Mouse (Mus musculus): ENCODE measurements around the gene Nfkbia. TPM values are rescaled to one million over a fixed set of nuclear protein-coding genes. Genes with fewer than 3 reads are reported as not detected.

Gene Nfkbia
- polyA plus RNA-seq, 1 experiment from 2014 or later = 75.2 TPM

GRCm38 (mm10) chr12:55484800-55485199 is 7.6 kb downstream of the Nfkbia start:
- Histone ChIP-seq H3K27me3 (ENCODE audit: control insufficient read depth, insufficient read depth, low read length) (no peaks in the 10 kb centered on the region), H3K4me1 (ENCODE audit: control insufficient read depth, insufficient read depth, low read length) (peaks cover 3% of the 10 kb centered on the region; the same call in 1 of the 2 replicates), H3K4me2 (replicated peaks; ENCODE audit: low read depth, low read length) (no peak overlapping the region), H3K9me3 (ENCODE audit: control insufficient read depth, low read length) (no peaks in the 10 kb centered on the region), H3K36me3 (ENCODE audit: control insufficient read depth, insufficient read depth, low read length) (peaks cover 25% of the 10 kb centered on the region), H3K4me3 (ENCODE audit: low read length) (no peak overlapping the region), H3K27ac (ENCODE audit: low read depth, low read length) (no peak overlapping the region), H3K9ac (ENCODE audit: low read depth, low read length) (no peak overlapping the region)
- 93% methylated on average over 6 of the region's 6 CpGs for WGBS
- no peak for ATAC-seq (ENCODE audit: low FRiP score, low TSS enrichment)

GRCm38 (mm10) chr12:55484079-55484774 is 8.2 kb downstream of the Nfkbia start:
- 51% methylated on average over 10 of the region's 10 CpGs for WGBS
- ATAC-seq (ENCODE audit: low FRiP score, low TSS enrichment) = no peak
- H3K36me3 ChIP-seq (ENCODE audit: control insufficient read depth, insufficient read depth, low read length) = peaks cover 19% of the 10 kb centered on the region
- no peaks in the 10 kb centered on the region for H3K9me3 ChIP-seq (ENCODE audit: control insufficient read depth, low read length)
- H3K27me3 ChIP-seq (ENCODE audit: control insufficient read depth, insufficient read depth, low read length) = no peaks in the 10 kb centered on the region
- no peak overlapping the region for H3K4me3 ChIP-seq (ENCODE audit: low read length)
- H3K4me1 ChIP-seq (ENCODE audit: control insufficient read depth, insufficient read depth, low read length) = peaks cover 3% of the 10 kb centered on the region; the same call in 1 of the 2 replicates
- H3K27ac ChIP-seq (ENCODE audit: low read depth, low read length) = no peak overlapping the region
- H3K9ac ChIP-seq (ENCODE audit: low read depth, low read length) = no peak overlapping the region
- no peak overlapping the region for H3K4me2 ChIP-seq (replicated peaks; ENCODE audit: low read depth, low read length)

- peaks cover 13% of the 10 kb centered on the region for H3K36me3 ChIP-seq (ENCODE audit: control insufficient read depth, insufficient read depth, low read length)
- H3K4me3 ChIP-seq (ENCODE audit: low read length) = no peak overlapping the region
- H3K27me3 ChIP-seq (ENCODE audit: control insufficient read depth, insufficient read depth, low read length) = no peaks in the 10 kb centered on the region
- H3K9ac ChIP-seq (ENCODE audit: low read depth, low read length) = no peak overlapping the region
- H3K4me1 ChIP-seq (ENCODE audit: control insufficient read depth, insufficient read depth, low read length) = peaks cover 3% of the 10 kb centered on the region; the same call in 1 of the 2 replicates
- H3K4me2 ChIP-seq (replicated peaks; ENCODE audit: low read depth, low read length) = no peak overlapping the region
- ATAC-seq (ENCODE audit: low FRiP score, low TSS enrichment) = no peak
- H3K9me3 ChIP-seq (ENCODE audit: control insufficient read depth, low read length) = no peaks in the 10 kb centered on the region
- WGBS = 69% methylated on average over 5 of the region's 5 CpGs
- H3K27ac ChIP-seq (ENCODE audit: low read depth, low read length) = no peak overlapping the region
Measured at GRCm38 (mm10) chr12:55483591-55483990, 8.9 kb downstream of the Nfkbia start.

GRCm38 (mm10) chr12:55482732-55483131 is 9.7 kb downstream of the Nfkbia start:
- Histone ChIP-seq H3K9me3 (ENCODE audit: control insufficient read depth, low read length) (no peaks in the 10 kb centered on the region), H3K4me3 (ENCODE audit: low read length) (no peak overlapping the region), H3K36me3 (ENCODE audit: control insufficient read depth, insufficient read depth, low read length) (peaks cover 4% of the 10 kb centered on the region; the same call in 1 of the 2 replicates), H3K4me1 (ENCODE audit: control insufficient read depth, insufficient read depth, low read length) (peaks cover 3% of the 10 kb centered on the region; the same call in 1 of the 2 replicates), H3K4me2 (replicated peaks; ENCODE audit: low read depth, low read length) (no peak overlapping the region), H3K9ac (ENCODE audit: low read depth, low read length) (no peak overlapping the region), H3K27ac (ENCODE audit: low read depth, low read length) (no peak overlapping the region), H3K27me3 (ENCODE audit: control insufficient read depth, insufficient read depth, low read length) (no peaks in the 10 kb centered on the region)
- ATAC-seq (ENCODE audit: low FRiP score, low TSS enrichment) = no peak
- 77% methylated on average over 10 of the region's 10 CpGs for WGBS

- no peaks in the 10 kb centered on the region for H3K36me3 ChIP-seq (ENCODE audit: control insufficient read depth, insufficient read depth, low read length)
- H3K4me1 ChIP-seq (ENCODE audit: control insufficient read depth, insufficient read depth, low read length) = peaks cover under 1% of the 10 kb centered on the region; the same call in 1 of the 2 replicates
- H3K27me3 ChIP-seq (ENCODE audit: control insufficient read depth, insufficient read depth, low read length) = no peaks in the 10 kb centered on the region
- WGBS = 83% methylated on average over 4 of the region's 4 CpGs
- ATAC-seq (ENCODE audit: low FRiP score, low TSS enrichment) = no peak
- no peak overlapping the region for H3K9ac ChIP-seq (ENCODE audit: low read depth, low read length)
- H3K4me2 ChIP-seq (replicated peaks; ENCODE audit: low read depth, low read length) = no peak overlapping the region
- no peaks in the 10 kb centered on the region for H3K9me3 ChIP-seq (ENCODE audit: control insufficient read depth, low read length)
- no peak overlapping the region for H3K4me3 ChIP-seq (ENCODE audit: low read length)
- no peak overlapping the region for H3K27ac ChIP-seq (ENCODE audit: low read depth, low read length)
Measured at GRCm38 (mm10) chr12:55481739-55482138, 10.7 kb downstream of the Nfkbia start.

- H3K4me1 ChIP-seq (ENCODE audit: control insufficient read depth, insufficient read depth, low read length) = no peaks in the 10 kb centered on the region
- no peak overlapping the region for H3K9ac ChIP-seq (ENCODE audit: low read depth, low read length)
- H3K27me3 ChIP-seq (ENCODE audit: control insufficient read depth, insufficient read depth, low read length) = no peaks in the 10 kb centered on the region
- ATAC-seq (ENCODE audit: low FRiP score, low TSS enrichment) = no peak
- H3K27ac ChIP-seq (ENCODE audit: low read depth, low read length) = no peak overlapping the region
- H3K9me3 ChIP-seq (ENCODE audit: control insufficient read depth, low read length) = no peaks in the 10 kb centered on the region
- WGBS = 92% methylated on average over 2 of the region's 2 CpGs
- H3K4me3 ChIP-seq (ENCODE audit: low read length) = no peak overlapping the region
- no peak overlapping the region for H3K4me2 ChIP-seq (replicated peaks; ENCODE audit: low read depth, low read length)
- H3K36me3 ChIP-seq (ENCODE audit: control insufficient read depth, insufficient read depth, low read length) = no peaks in the 10 kb centered on the region
Measured at GRCm38 (mm10) chr12:55480471-55481153, 11.8 kb downstream of the Nfkbia start.

- H3K9me3 ChIP-seq (ENCODE audit: control insufficient read depth, low read length) = no peaks in the 10 kb centered on the region
- no peak overlapping the region for H3K4me2 ChIP-seq (replicated peaks; ENCODE audit: low read depth, low read length)
- no peak overlapping the region for H3K9ac ChIP-seq (ENCODE audit: low read depth, low read length)
- WGBS = 68% methylated on average over 3 of the region's 3 CpGs
- ATAC-seq (ENCODE audit: low FRiP score, low TSS enrichment) = no peak
- H3K4me1 ChIP-seq (ENCODE audit: control insufficient read depth, insufficient read depth, low read length) = peaks cover 2% of the 10 kb centered on the region
- no peaks in the 10 kb centered on the region for H3K36me3 ChIP-seq (ENCODE audit: control insufficient read depth, insufficient read depth, low read length)
- H3K27ac ChIP-seq (ENCODE audit: low read depth, low read length) = no peak overlapping the region
- H3K27me3 ChIP-seq (ENCODE audit: control insufficient read depth, insufficient read depth, low read length) = no peaks in the 10 kb centered on the region
- H3K4me3 ChIP-seq (ENCODE audit: low read length) = no peak overlapping the region
Measured at GRCm38 (mm10) chr12:55478901-55479300, 13.5 kb downstream of the Nfkbia start.

- no peak for ATAC-seq (ENCODE audit: low FRiP score, low TSS enrichment)
Measured at GRCm38 (mm10) chr12:55474209-55474583, 18.3 kb downstream of the Nfkbia start.

More at GRCm38 (mm10) chr12:55474209-55474583, 18.3 kb downstream of the Nfkbia start:
- peaks cover 12% of the 10 kb centered on the region for H3K4me1 ChIP-seq (ENCODE audit: control insufficient read depth, insufficient read depth, low read length)
- H3K36me3 ChIP-seq (ENCODE audit: control insufficient read depth, insufficient read depth, low read length) = no peaks in the 10 kb centered on the region
- no peak overlapping the region for H3K4me2 ChIP-seq (replicated peaks; ENCODE audit: low read depth, low read length)
- no peaks in the 10 kb centered on the region for H3K9me3 ChIP-seq (ENCODE audit: control insufficient read depth, low read length)
- no peak overlapping the region for H3K9ac ChIP-seq (ENCODE audit: low read depth, low read length)
- 85% methylated on average over 13 of the region's 13 CpGs for WGBS
- H3K27ac ChIP-seq (ENCODE audit: low read depth, low read length) = no peak overlapping the region
- H3K27me3 ChIP-seq (ENCODE audit: control insufficient read depth, insufficient read depth, low read length) = no peaks in the 10 kb centered on the region
- no peak overlapping the region for H3K4me3 ChIP-seq (ENCODE audit: low read length)

All from kidney, embryonic 14.5 days (tissue).